Mouse (Mus musculus) cortical plate, adult 2 months (tissue): ENCODE measurements around the gene Tex35. TPM values are rescaled to one million over a fixed set of nuclear protein-coding genes. Genes with fewer than 3 reads are reported as not detected.

Experiments used
- H3K27ac ChIP-seq: fragments of 200-500 bp; 2 replicates; pipeline ENCODE4 v1.5.1; 2012; ENCODE audit warnings: low read length, control low read depth, inconsistent platforms; ENCODE audit not compliant: insufficient read depth
- H3K4me1 ChIP-seq: fragments of 200-500 bp; 2 replicates; pipeline ENCODE4 v1.6.1; 2011; ENCODE audit warnings: low read length; ENCODE audit not compliant: control insufficient read depth, insufficient read depth
- H3K4me3 ChIP-seq: fragments of 200-500 bp; 2 replicates; pipeline ENCODE4 v1.5.1; 2011; ENCODE audit warnings: mild to moderate bottlenecking, low read length, control low read depth; ENCODE audit not compliant: insufficient read depth
- CTCF ChIP-seq: fragments of 200-500 bp; IDR thresholded peaks from 2 replicates; pipeline ENCODE4 v1.5.1; 2011; ENCODE audit warnings: mild to moderate bottlenecking, control low read depth, low read length; ENCODE audit not compliant: insufficient read depth; ENCODE audit errors: extremely low read depth
- POLR2A ChIP-seq: fragments of 200-500 bp; IDR thresholded peaks from 2 replicates; pipeline ENCODE4 v1.6.1; 2011; ENCODE audit warnings: mild to moderate bottlenecking, low read length, control low read depth; ENCODE audit not compliant: insufficient read depth; ENCODE audit errors: extremely low read depth
- polyA plus RNA-seq: library from polyadenylated mRNA; depleted of rRNA; stranded (reverse); fragments of >200 nt; gene quantifications from 2 replicates; pipeline ENCODE4 v1.2.3, GENCODE M21; 2012

Tex35 gene
- polyA plus RNA-seq, 1 experiment, result not detected

- H3K4me3 ChIP-seq, result no peak overlapping the region
- H3K27ac ChIP-seq, result no peak overlapping the region
- H3K4me1 ChIP-seq, result no peaks in the 10 kb centered on the region
- TF ChIP-seq CTCF (no peak), POLR2A (no peak)
These were observed 39.2 kb downstream of the Tex35 start for GRCm38 (mm10) chr1:157069181-157069828.

GRCm38 (mm10) chr1:157068316-157068715 is 40.2 kb downstream of the Tex35 start:
- Histone ChIP-seq H3K4me1 (no peaks in the 10 kb centered on the region), H3K4me3 (no peak overlapping the region), H3K27ac (no peak overlapping the region)
- no peak for TF ChIP-seq CTCF
- TF ChIP-seq POLR2A, result no peak

GRCm38 (mm10) chr1:157065819-157066730 is 42.4 kb downstream of the Tex35 start:
- H3K27ac ChIP-seq, result no peak overlapping the region
- TF ChIP-seq CTCF (no peak), POLR2A (no peak)
- H3K4me1 ChIP-seq, result no peaks in the 10 kb centered on the region
- no peak overlapping the region for H3K4me3 ChIP-seq

- TF ChIP-seq POLR2A (no peak), CTCF (0 out of 2 replicates have a peak, but pooled peaks have one; percentile 4)
- no peak overlapping the region for H3K4me3 ChIP-seq
- no peak overlapping the region for H3K27ac ChIP-seq
- no peaks in the 10 kb centered on the region for H3K4me1 ChIP-seq
These were observed 45.0 kb downstream of the Tex35 start for GRCm38 (mm10) chr1:157063318-157064115.

- no peak for TF ChIP-seq POLR2A
- no peak for TF ChIP-seq CTCF
- no peaks in the 10 kb centered on the region for H3K4me1 ChIP-seq
- H3K27ac ChIP-seq, result no peak overlapping the region
- no peak overlapping the region for H3K4me3 ChIP-seq
These were observed 46.0 kb downstream of the Tex35 start for GRCm38 (mm10) chr1:157062445-157062825.

GRCm38 (mm10) chr1:157061800-157062444 is 46.6 kb downstream of the Tex35 start:
- no peak overlapping the region for H3K4me3 ChIP-seq
- no peaks in the 10 kb centered on the region for H3K4me1 ChIP-seq
- H3K27ac ChIP-seq, result no peak overlapping the region
- TF ChIP-seq CTCF, result no peak
- no peak for TF ChIP-seq POLR2A

GRCm38 (mm10) chr1:157061170-157061569 is 47.3 kb downstream of the Tex35 start:
- Histone ChIP-seq H3K4me1 (no peaks in the 10 kb centered on the region), H3K4me3 (no peak overlapping the region), H3K27ac (no peak overlapping the region)
- no peak for TF ChIP-seq POLR2A

- Histone ChIP-seq H3K4me3 (no peak overlapping the region), H3K27ac (no peak overlapping the region), H3K4me1 (no peaks in the 10 kb centered on the region)
- TF ChIP-seq CTCF, result no peak
- TF ChIP-seq POLR2A, result no peak
These were observed 47.9 kb downstream of the Tex35 start for GRCm38 (mm10) chr1:157060441-157061135.

- no peak overlapping the region for H3K4me3 ChIP-seq
- H3K4me1 ChIP-seq, result no peaks in the 10 kb centered on the region; the same call in 1 of the 2 replicates
- H3K27ac ChIP-seq, result no peak overlapping the region
- TF ChIP-seq CTCF, result no peak
- no peak for TF ChIP-seq POLR2A
These were observed 52.6 kb downstream of the Tex35 start for GRCm38 (mm10) chr1:157055901-157056300.
